Mouse (Mus musculus) CH12.LX (cell line): ENCODE measurements around the gene Lrrc8a. TPM values are rescaled to one million over a fixed set of nuclear protein-coding genes. Genes with fewer than 3 reads are reported as not detected.

ENCODE experiments used
- DNase-seq: peaks from one replicate; pipeline ENCODE4 v3.0.0-alpha.2; 2013; ENCODE audit errors: extremely low read depth
- H3K27ac ChIP-seq: 2 replicates; pipeline ENCODE4 v1.5.1; 2012; ENCODE audit warnings: low read depth, mild to moderate bottlenecking, control low read depth, moderate library complexity; ENCODE audit not compliant: insufficient read depth
- H3K27me3 ChIP-seq: replicated peaks from 2 replicates; pipeline ENCODE3; 2012; ENCODE audit warnings: inconsistent platforms
- H3K36me3 ChIP-seq, 2 experiments: replicated peaks in 1 of 2; 2 replicates each; pipeline versions ENCODE3 to v1.6.1; 2012; ENCODE audit warnings: inconsistent platforms in 1 of 2, low read length in 1 of 2, mild to moderate bottlenecking in 1 of 2, mixed read lengths in 1 of 2, moderate library complexity in 1 of 2; ENCODE audit not compliant: control insufficient read depth in 1 of 2, insufficient read depth in 1 of 2
- H3K4me1 ChIP-seq, 2 experiments: 2 replicates each; pipeline ENCODE4 v1.6.1; 2012; ENCODE audit warnings: inconsistent platforms in 1 of 2, moderate library complexity in 1 of 2; ENCODE audit not compliant: insufficient read depth in 2 of 2, control insufficient read depth in 1 of 2
- H3K4me2 ChIP-seq: 2 replicates; pipeline ENCODE4 v1.6.1; 2012; ENCODE audit warnings: low read depth, mild to moderate bottlenecking, control low read depth; ENCODE audit not compliant: poor library complexity, insufficient read depth, severe bottlenecking
- H3K4me3 ChIP-seq, 3 experiments: fragments of 150-350 bp in 1 of 3; sonication (generic) in 1 of 3; replicated peaks in 1 of 3; 2 replicates each; pipeline versions ENCODE3 to v1.5.1; 2011 to 2012; ENCODE audit warnings: low read depth in 2 of 3, low read length in 2 of 3, mild to moderate bottlenecking in 2 of 3, moderate library complexity in 2 of 3, control low read depth in 1 of 3, improper control_type of control experiment in 1 of 3, inconsistent platforms in 1 of 3, mixed read lengths in 1 of 3; ENCODE audit not compliant: poor library complexity in 1 of 3
- H3K79me2 ChIP-seq: replicated peaks from 2 replicates; pipeline ENCODE4 v1.6.1; 2012; ENCODE audit warnings: mild to moderate bottlenecking, moderate library complexity; ENCODE audit not compliant: control insufficient read depth, poor library complexity, insufficient read depth, severe bottlenecking; ENCODE audit errors: extremely low read depth
- H3K9ac ChIP-seq: 2 replicates; pipeline ENCODE4 v1.6.1; 2012; ENCODE audit warnings: low read depth, mild to moderate bottlenecking, control low read depth, moderate library complexity; ENCODE audit not compliant: insufficient read depth
- H3K9me3 ChIP-seq: replicated peaks from 2 replicates; pipeline ENCODE3; 2012; ENCODE audit warnings: low read length, inconsistent platforms, mixed read lengths
- BHLHE40 ChIP-seq: IDR thresholded peaks from 2 replicates; pipeline ENCODE4 v1.6.1; 2011; ENCODE audit warnings: mild to moderate bottlenecking, low read depth, low read length, improper control_type of control experiment
- CTCF ChIP-seq, 2 experiments: IDR thresholded peaks in 1 of 2; conservative IDR thresholded peaks in 1 of 2; 2 replicates each; pipeline ENCODE4 v1.5.1; 2011 to 2012; ENCODE audit warnings: low read depth in 2 of 2, low read length in 2 of 2, improper control_type of control experiment in 1 of 2, inconsistent platforms in 1 of 2, mild to moderate bottlenecking in 1 of 2, moderate library complexity in 1 of 2
- E2F4 ChIP-seq: IDR thresholded peaks from 2 replicates; pipeline ENCODE4 v1.6.1; 2011; ENCODE audit warnings: low read depth, low read length, improper control_type of control experiment; ENCODE audit not compliant: insufficient replicate concordance
- ELF1 ChIP-seq: IDR thresholded peaks from 2 replicates; pipeline ENCODE4 v1.6.1; 2014; ENCODE audit warnings: low read depth, mild to moderate bottlenecking, inconsistent platforms, low read length, improper control_type of control experiment
- EP300 ChIP-seq: IDR thresholded peaks from 2 replicates; pipeline ENCODE4 v1.6.1; 2011; ENCODE audit warnings: low read length, improper control_type of control experiment
- ETS1 ChIP-seq: conservative IDR thresholded peaks from 2 replicates; pipeline ENCODE4 v1.6.1; 2012; ENCODE audit warnings: low read depth, mild to moderate bottlenecking, inconsistent platforms, low read length, improper control_type of control experiment, moderate library complexity
- JUN ChIP-seq: IDR thresholded peaks from 2 replicates; pipeline ENCODE4 v1.6.1; 2011; ENCODE audit warnings: low read depth, mild to moderate bottlenecking, low read length, improper control_type of control experiment, moderate library complexity; ENCODE audit not compliant: insufficient read depth
- MAZ ChIP-seq: IDR thresholded peaks from 2 replicates; pipeline ENCODE4 v1.6.1; 2012; ENCODE audit warnings: low read depth, mild to moderate bottlenecking, inconsistent platforms, low read length, improper control_type of control experiment, moderate library complexity
- MXI1 ChIP-seq: IDR thresholded peaks from 2 replicates; pipeline ENCODE4 v1.6.1; 2011; ENCODE audit warnings: mild to moderate bottlenecking, low read depth, low read length, improper control_type of control experiment
- MYC ChIP-seq: IDR thresholded peaks from 2 replicates; pipeline ENCODE4 v1.6.1; 2011; ENCODE audit warnings: low read depth, mild to moderate bottlenecking, improper control_type of control experiment, low read length
- NELFE ChIP-seq: IDR thresholded peaks from 2 replicates; pipeline ENCODE4 v1.6.1; 2011; ENCODE audit warnings: low read depth, low read length, improper control_type of control experiment
- NRF1 ChIP-seq: IDR thresholded peaks from 2 replicates; pipeline ENCODE4 v1.6.1; 2014; ENCODE audit warnings: low read depth, mild to moderate bottlenecking, inconsistent platforms, low read length, improper control_type of control experiment, moderate library complexity
- PAX5 ChIP-seq: IDR thresholded peaks from 2 replicates; pipeline ENCODE4 v1.6.1; 2012; ENCODE audit warnings: low read length, inconsistent platforms, mixed read lengths
- POLR2A ChIP-seq: IDR thresholded peaks from 2 replicates; pipeline ENCODE4 v1.6.1; 2011; ENCODE audit warnings: low read depth, mild to moderate bottlenecking, improper control_type of control experiment, low read length
- POLR2AphosphoS2 ChIP-seq: IDR thresholded peaks from 2 replicates; pipeline ENCODE4 v1.6.1; 2011; ENCODE audit warnings: low read depth, low read length, improper control_type of control experiment
- RAD21 ChIP-seq: IDR thresholded peaks from 2 replicates; pipeline ENCODE4 v1.6.1; 2011; ENCODE audit warnings: low read depth, mild to moderate bottlenecking, low read length, improper control_type of control experiment, moderate library complexity
- RCOR1 ChIP-seq: conservative IDR thresholded peaks from 2 replicates; pipeline ENCODE4 v1.6.1; 2012; ENCODE audit warnings: low read depth, mild to moderate bottlenecking, inconsistent platforms, low read length, improper control_type of control experiment
- TCF12 ChIP-seq: IDR thresholded peaks from 2 replicates; pipeline ENCODE4 v1.6.1; 2014; ENCODE audit warnings: low read depth, mild to moderate bottlenecking, inconsistent platforms, low read length, improper control_type of control experiment
- UBTF ChIP-seq: IDR thresholded peaks from 2 replicates; pipeline ENCODE4 v1.6.1; 2012; ENCODE audit warnings: low read depth, mild to moderate bottlenecking, inconsistent platforms, low read length, improper control_type of control experiment, moderate library complexity
- USF1 ChIP-seq: IDR thresholded peaks from 2 replicates; pipeline ENCODE4 v1.6.1; 2014; ENCODE audit warnings: low read depth, mild to moderate bottlenecking, inconsistent platforms, low read length, improper control_type of control experiment
- ZC3H11A ChIP-seq: IDR thresholded peaks from 2 replicates; pipeline ENCODE4 v1.6.1; 2012; ENCODE audit warnings: low read depth, mild to moderate bottlenecking, inconsistent platforms, low read length, improper control_type of control experiment
- ZMIZ1 ChIP-seq: IDR thresholded peaks from 2 replicates; pipeline ENCODE4 v1.6.1; 2012; ENCODE audit warnings: low read depth, mild to moderate bottlenecking, inconsistent platforms, low read length, improper control_type of control experiment
- dilution Hi-C: fragments of 300-500 bp; cut with MboI; formaldehyde crosslinking; loops from 2 replicates; pipeline ENCODE4 v1.14.3; 2020; ENCODE audit warnings: low sequenced_read_pairs; ENCODE audit not compliant: extremely low pct_unique_long_range_greater_than_20kb, extremely low pct_ligation_motif_present
- in situ Hi-C: fragments of 300-500 bp; cut with MboI; formaldehyde crosslinking; loops from 3 replicates; pipeline ENCODE4 v1.14.3; 2019; ENCODE audit warnings: low sequenced_read_pairs, low pct_ligation_motif_present, low pct_unique_long_range_greater_than_20kb, mixed read lengths
- polyA plus RNA-seq: library from polyadenylated mRNA; unstranded; fragments of >175 nt; gene quantifications from 2 replicates; pipeline ENCODE4 v1.2.1, GENCODE M21; 2012; ENCODE audit warnings: low read depth; ENCODE audit not compliant: insufficient read length
- total RNA-seq, 2 experiments: library from RNA; depleted of rRNA; stranded (reverse); fragments of 300-350 nt in 1 of 2; fragments of >200 nt in 1 of 2; gene quantifications; 2 replicates each; pipeline ENCODE4 v1.2.3; 2012 to 2014

Lrrc8a gene
- total and polyA plus RNA-seq, 3 experiments = 1.4 to 2.8 (median 1.8) TPM

GRCm38 (mm10) chr2:30212951-30213350 lies 24.6 kb upstream of the Lrrc8a start:
- Histone ChIP-seq H3K4me1 (peaks cover 0 to 4% of the 10 kb centered on the region in 2 experiments; a peak in 1 of 4 replicates), H3K36me3 (no peaks in the 10 kb centered on the region), H3K9ac (no peak overlapping the region), H3K4me2 (no peak overlapping the region), H3K27me3 (peaks cover 3% of the 10 kb centered on the region), H3K79me2 (no peaks in the 10 kb centered on the region), H3K27ac (no peak overlapping the region), H3K4me3 (no peak overlapping the region), H3K9me3 (no peaks in the 10 kb centered on the region)
- in situ Hi-C loops (no loop called here), dilution Hi-C loops (no loop called here)
- no peak for TF ChIP-seq TCF12
- TF ChIP-seq E2F4 = no peak
- TF ChIP-seq EP300 = no peak
- no peak for TF ChIP-seq UBTF
- TF ChIP-seq ELF1 = no peak
- no peak for TF ChIP-seq ETS1
- DNase-seq = no peak

GRCm38 (mm10) chr2:30214745-30215144 lies 22.8 kb upstream of the Lrrc8a start:
- dilution Hi-C loops = no loop called here
- Histone ChIP-seq H3K9ac (no peak overlapping the region), H3K4me1 (peaks cover 0 to 4% of the 10 kb centered on the region in 2 experiments; a peak in 1 of 4 replicates), H3K36me3 (no peaks in the 10 kb centered on the region), H3K79me2 (no peaks in the 10 kb centered on the region), H3K27ac (no peak overlapping the region), H3K27me3 (no peaks in the 10 kb centered on the region), H3K4me2 (no peak overlapping the region)
- DNase-seq = no peak
- TF ChIP-seq MAZ (no peak), RCOR1 (no peak), POLR2A (no peak), USF1 (no peak), BHLHE40 (no peak), MXI1 (no peak), NELFE (no peak), ETS1 (no peak), NRF1 (no peak), MYC (no peak), ZC3H11A (no peak), RAD21 (no peak), PAX5 (no peak), POLR2AphosphoS2 (no peak), ZMIZ1 (no peak), TCF12 (no peak), JUN (no peak), CTCF (conservative IDR thresholded peaks at IDR 0.05 in 1 of 2, IDR thresholded peaks at IDR 0.05 in 1 of 2; ENCODE audit: low read depth in 2 of 2, low read length in 2 of 2) (no peak)
- TF ChIP-seq, all 38 proteins: peak for 0
- no peak overlapping the region for H3K4me3 ChIP-seq
- in situ Hi-C loops = no loop called here
- H3K9me3 ChIP-seq = no peaks in the 10 kb centered on the region
